Mouse (Mus musculus): Measurements from ENCODE around the gene Mylk2. TPM values are rescaled to one million over a fixed set of nuclear protein-coding genes. Genes with fewer than 3 reads are reported as not detected.

Mylk2 gene
- polyA plus RNA-seq, 1 experiment from 2014 or later, result 0.06 TPM

- peaks cover 11% of the 10 kb centered on the region; the same call in 1 of the 2 replicates for H3K4me1 ChIP-seq
- no peaks in the 10 kb centered on the region for H3K36me3 ChIP-seq
- WGBS, result 75% methylated on average over 4 of the region's 4 CpGs
- H3K4me2 ChIP-seq (replicated peaks), result no peak overlapping the region
- ATAC-seq (ENCODE audit: insufficient number of reproducible peaks, insufficient read depth, low FRiP score, low TSS enrichment), result no peak
- no peak overlapping the region for H3K4me3 ChIP-seq
- no peak overlapping the region for H3K9ac ChIP-seq
- H3K9me3 ChIP-seq, result no peaks in the 10 kb centered on the region
- peaks cover 39% of the 10 kb centered on the region for H3K27me3 ChIP-seq
- H3K27ac ChIP-seq, result no peak overlapping the region
Measured at GRCm38 (mm10) chr2:152915453-152915852, 4.3 kb downstream of the Mylk2 start.

- H3K9ac ChIP-seq, result no peak overlapping the region
- H3K36me3 ChIP-seq, result no peaks in the 10 kb centered on the region
- no peak overlapping the region for H3K27ac ChIP-seq
- H3K9me3 ChIP-seq, result no peaks in the 10 kb centered on the region
- no peak overlapping the region for H3K4me2 ChIP-seq (replicated peaks)
- H3K27me3 ChIP-seq, result peaks cover 32% of the 10 kb centered on the region
- ATAC-seq (ENCODE audit: insufficient number of reproducible peaks, insufficient read depth, low FRiP score, low TSS enrichment), result no peak
- no peak overlapping the region for H3K4me3 ChIP-seq
- H3K4me1 ChIP-seq, result peaks cover 11% of the 10 kb centered on the region; the same call in 1 of the 2 replicates
- 38% methylated on average over 5 of the region's 5 CpGs for WGBS
Measured at GRCm38 (mm10) chr2:152916111-152916510, 5.0 kb downstream of the Mylk2 start.

- Histone ChIP-seq H3K27ac (no peak overlapping the region), H3K9ac (no peak overlapping the region), H3K4me2 (replicated peaks) (no peak overlapping the region), H3K4me3 (no peak overlapping the region), H3K36me3 (no peaks in the 10 kb centered on the region), H3K9me3 (no peaks in the 10 kb centered on the region), H3K4me1 (peaks cover 15% of the 10 kb centered on the region; the same call in 1 of the 2 replicates), H3K27me3 (peaks cover 16% of the 10 kb centered on the region)
- ATAC-seq (ENCODE audit: insufficient number of reproducible peaks, insufficient read depth, low FRiP score, low TSS enrichment), result no peak
- 46% methylated on average over 9 of the region's 9 CpGs for WGBS
Measured at GRCm38 (mm10) chr2:152917671-152918070, 6.5 kb downstream of the Mylk2 start.

- Histone ChIP-seq H3K4me1 (peaks cover 15% of the 10 kb centered on the region), H3K9me3 (no peaks in the 10 kb centered on the region), H3K4me3 (no peak overlapping the region), H3K27ac (no peak overlapping the region), H3K27me3 (no peaks in the 10 kb centered on the region), H3K4me2 (replicated peaks) (no peak overlapping the region), H3K36me3 (no peaks in the 10 kb centered on the region), H3K9ac (no peak overlapping the region)
- 14% methylated on average over 7 of the region's 7 CpGs for WGBS
- no peak for ATAC-seq (ENCODE audit: insufficient number of reproducible peaks, insufficient read depth, low FRiP score, low TSS enrichment)
Measured at GRCm38 (mm10) chr2:152922376-152922775, 11.2 kb downstream of the Mylk2 start.

- Histone ChIP-seq H3K4me2 (replicated peaks) (no peak overlapping the region), H3K36me3 (no peaks in the 10 kb centered on the region), H3K4me3 (no peak overlapping the region), H3K27ac (no peak overlapping the region), H3K27me3 (no peaks in the 10 kb centered on the region), H3K4me1 (peaks cover 17% of the 10 kb centered on the region), H3K9me3 (no peaks in the 10 kb centered on the region), H3K9ac (no peak overlapping the region; the same call in 1 of the 2 replicates)
- WGBS, result 69% methylated on average over 3 of the region's 3 CpGs
- no peak for ATAC-seq (ENCODE audit: insufficient number of reproducible peaks, insufficient read depth, low FRiP score, low TSS enrichment)
Measured at GRCm38 (mm10) chr2:152923621-152924020, 12.5 kb downstream of the Mylk2 start.

GRCm38 (mm10) chr2:152924128-152924527, 13.0 kb downstream of the Mylk2 start:
- no peaks in the 10 kb centered on the region for H3K36me3 ChIP-seq
- H3K4me1 ChIP-seq, result peaks cover 17% of the 10 kb centered on the region
- no peak overlapping the region for H3K9ac ChIP-seq

GRCm38 (mm10) chr2:152924543-152924942, 13.4 kb downstream of the Mylk2 start:
- Histone ChIP-seq H3K4me3 (no peak overlapping the region), H3K9me3 (no peaks in the 10 kb centered on the region), H3K27ac (no peak overlapping the region), H3K36me3 (no peaks in the 10 kb centered on the region), H3K9ac (no peak overlapping the region), H3K4me2 (replicated peaks) (no peak overlapping the region), H3K27me3 (no peaks in the 10 kb centered on the region), H3K4me1 (peaks cover 17% of the 10 kb centered on the region)
- ATAC-seq (ENCODE audit: insufficient number of reproducible peaks, insufficient read depth, low FRiP score, low TSS enrichment), result no peak
- WGBS, result 82% methylated on average over 5 of the region's 5 CpGs

More at GRCm38 (mm10) chr2:152924128-152924527, 13.0 kb downstream of the Mylk2 start:
- Histone ChIP-seq H3K4me2 (replicated peaks) (no peak overlapping the region), H3K27me3 (no peaks in the 10 kb centered on the region), H3K9me3 (no peaks in the 10 kb centered on the region), H3K27ac (no peak overlapping the region), H3K4me3 (no peak overlapping the region)
- WGBS, result 49% methylated on average over 8 of the region's 8 CpGs
- ATAC-seq (ENCODE audit: insufficient number of reproducible peaks, insufficient read depth, low FRiP score, low TSS enrichment), result no peak

GRCm38 (mm10) chr2:152925189-152925872, 14.2 kb downstream of the Mylk2 start:
- no peaks in the 10 kb centered on the region for H3K27me3 ChIP-seq
- no peak overlapping the region for H3K4me3 ChIP-seq
- H3K9me3 ChIP-seq, result no peaks in the 10 kb centered on the region
- no peak overlapping the region for H3K4me2 ChIP-seq (replicated peaks)
- H3K9ac ChIP-seq, result no peak overlapping the region
- peaks cover 17% of the 10 kb centered on the region for H3K4me1 ChIP-seq
- no peak for ATAC-seq (ENCODE audit: insufficient number of reproducible peaks, insufficient read depth, low FRiP score, low TSS enrichment)
- no peaks in the 10 kb centered on the region for H3K36me3 ChIP-seq
- peak overlapping the region; percentile 61 for H3K27ac ChIP-seq
- WGBS, result 33% methylated on average over 11 of the region's 11 CpGs

- no peak overlapping the region for H3K4me3 ChIP-seq
- H3K4me2 ChIP-seq (replicated peaks), result no peak overlapping the region
- ATAC-seq (ENCODE audit: insufficient number of reproducible peaks, insufficient read depth, low FRiP score, low TSS enrichment), result no peak
- no peaks in the 10 kb centered on the region for H3K9me3 ChIP-seq
- peaks cover 17% of the 10 kb centered on the region for H3K4me1 ChIP-seq
- no peak overlapping the region for H3K9ac ChIP-seq
- H3K27me3 ChIP-seq, result no peaks in the 10 kb centered on the region
- WGBS, result 47% methylated on average over 9 of the region's 9 CpGs
- no peaks in the 10 kb centered on the region for H3K36me3 ChIP-seq
- H3K27ac ChIP-seq, result no peak overlapping the region
Measured at GRCm38 (mm10) chr2:152926896-152927295, 15.7 kb downstream of the Mylk2 start.

GRCm38 (mm10) chr2:152927371-152927770, 16.2 kb downstream of the Mylk2 start:
- Histone ChIP-seq H3K27ac (no peak overlapping the region), H3K9me3 (no peaks in the 10 kb centered on the region), H3K4me2 (replicated peaks) (no peak overlapping the region), H3K27me3 (no peaks in the 10 kb centered on the region), H3K36me3 (no peaks in the 10 kb centered on the region), H3K9ac (no peak overlapping the region), H3K4me1 (peaks cover 14% of the 10 kb centered on the region), H3K4me3 (no peak overlapping the region)
- 49% methylated on average over 5 of the region's 5 CpGs for WGBS
- no peak for ATAC-seq (ENCODE audit: insufficient number of reproducible peaks, insufficient read depth, low FRiP score, low TSS enrichment)

GRCm38 (mm10) chr2:152928219-152928987, 17.3 kb downstream of the Mylk2 start:
- Histone ChIP-seq H3K9me3 (no peaks in the 10 kb centered on the region), H3K9ac (no peak overlapping the region), H3K4me2 (replicated peaks) (no peak overlapping the region), H3K27ac (no peak overlapping the region), H3K27me3 (no peaks in the 10 kb centered on the region), H3K4me1 (peaks cover 14% of the 10 kb centered on the region), H3K4me3 (no peak overlapping the region), H3K36me3 (no peaks in the 10 kb centered on the region)
- ATAC-seq (ENCODE audit: insufficient number of reproducible peaks, insufficient read depth, low FRiP score, low TSS enrichment), result no peak
- WGBS, result 37% methylated on average over 14 of the region's 14 CpGs

GRCm38 (mm10) chr2:152928988-152929370, 17.8 kb downstream of the Mylk2 start:
- Histone ChIP-seq H3K36me3 (no peaks in the 10 kb centered on the region), H3K9ac (no peak overlapping the region), H3K9me3 (no peaks in the 10 kb centered on the region), H3K27ac (no peak overlapping the region), H3K4me2 (replicated peaks) (no peak overlapping the region), H3K4me1 (peaks cover 14% of the 10 kb centered on the region), H3K27me3 (no peaks in the 10 kb centered on the region), H3K4me3 (no peak overlapping the region)
- ATAC-seq (ENCODE audit: insufficient number of reproducible peaks, insufficient read depth, low FRiP score, low TSS enrichment), result no peak
- WGBS, result 67% methylated on average over 3 of the region's 3 CpGs

All from embryonic facial prominence, embryonic 12.5 days (tissue).